Mouse (Mus musculus) liver, embryonic 15.5 days (tissue): Measurements from ENCODE around the gene Rxrb. TPM values are rescaled to one million over a fixed set of nuclear protein-coding genes. Genes with fewer than 3 reads are reported as not detected.

Source experiments
- microRNA counts: library from miRNA; unstranded; fragments of <30 nt; microRNA quantifications from one replicate; lab custom pipeline; 2016
- microRNA-seq: library from miRNA; unstranded; fragments of <30 nt; microRNA quantifications from one replicate; pipeline ENCODE4, GENCODE M21; 2016
- polyA plus RNA-seq: library from polyadenylated mRNA; unstranded; fragments of >200 nt; fragmentation: Nextera tagmentation; extraction: Ambion mirVana; gene quantifications from 2 replicates; pipeline ENCODE4 v1.2.1, GENCODE M21; 2015

Gene Rxrb
- polyA plus RNA-seq, 1 experiment from 2014 or later = 16.7 TPM

MicroRNAs encoded within 50 kb of the gene (microRNA counts, 519-probe panel; counts per million panel counts)
- not detected for microRNA mmu-miR-219 (lab: Ali Mortazavi, UCI)

Small RNAs within 50 kb of the gene (microRNA-seq; reads per million reads assigned to microRNA genes)
- gene Mir219a-1 (not detected), gene Mir219c (not detected)

Other genes starting within 250 kb of the Rxrb start
- 23.0 and 27.6 TPM in 2 replicates for gene Angptl4, start 250.0 kb upstream of the Rxrb start, polyA plus RNA-seq
- 10.4 and 12.8 TPM in 2 replicates for gene Kank3, start 221.3 kb upstream of the Rxrb start, polyA plus RNA-seq
- gene Rps28, start 207.2 kb upstream of the Rxrb start, polyA plus RNA-seq = 356 and 444 TPM in 2 replicates
- gene Ndufa7, start 207.2 kb upstream of the Rxrb start, polyA plus RNA-seq = 240 and 251 TPM in 2 replicates
- 14.4 and 14.7 TPM in 2 replicates for gene Cd320, start 188.7 kb upstream of the Rxrb start, polyA plus RNA-seq
- not detected in 2 replicates for gene Gm7029, start 158.0 kb upstream of the Rxrb start, polyA plus RNA-seq
- 7.5 and 8.3 TPM in 2 replicates for gene Kifc1, start 141.2 kb upstream of the Rxrb start, polyA plus RNA-seq
- gene Platr17, start 126.7 kb upstream of the Rxrb start, polyA plus RNA-seq = 0.35 and 0.38 TPM in 2 replicates
- 18.7 and 20.4 TPM in 2 replicates for gene Daxx, start 122.4 kb upstream of the Rxrb start, polyA plus RNA-seq
- gene Tapbp, start 115.9 kb upstream of the Rxrb start, polyA plus RNA-seq = 33.3 and 35.7 TPM in 2 replicates
- 8.2 and 9.8 TPM in 2 replicates for gene Zbtb22, start 115.9 kb upstream of the Rxrb start, polyA plus RNA-seq
- gene Rgl2, start 102.3 kb upstream of the Rxrb start, polyA plus RNA-seq = 8.2 and 10.2 TPM in 2 replicates
- gene Pfdn6, start 91.5 kb upstream of the Rxrb start, polyA plus RNA-seq = 89.6 and 96.8 TPM in 2 replicates
- gene Wdr46, start 91.2 kb upstream of the Rxrb start, polyA plus RNA-seq = 18.4 and 19.3 TPM in 2 replicates
- gene B3galt4, start 80.3 kb upstream of the Rxrb start, polyA plus RNA-seq = 2.4 and 2.5 TPM in 2 replicates
- gene Vps52, start 76.0 kb upstream of the Rxrb start, polyA plus RNA-seq = 23.3 and 24.6 TPM in 2 replicates
- gene Rps18, start 75.8 kb upstream of the Rxrb start, polyA plus RNA-seq = 939 and 1,010 TPM in 2 replicates
- gene H2-K1, start 31.5 kb upstream of the Rxrb start, polyA plus RNA-seq = 123 and 165 TPM in 2 replicates
- gene Ring1, start 7.1 kb upstream of the Rxrb start, polyA plus RNA-seq = 5.5 and 7.2 TPM in 2 replicates
- gene H2-Ke6, start 3.8 kb upstream of the Rxrb start, polyA plus RNA-seq = 30.7 and 37.0 TPM in 2 replicates
- 56.3 and 68.5 TPM in 2 replicates for gene Slc39a7, start 130 bp upstream of the Rxrb start, polyA plus RNA-seq
- 0.59 and 0.79 TPM in 2 replicates for gene Col11a2, start 7.6 kb downstream of the Rxrb start, polyA plus RNA-seq
- gene H2-Oa, start 60.5 kb downstream of the Rxrb start, polyA plus RNA-seq = 0.17 and 0.40 TPM in 2 replicates
- gene H2-DMa, start 87.7 kb downstream of the Rxrb start, polyA plus RNA-seq = 6.4 TPM in 2 replicates
- gene Brd2, start 90.8 kb downstream of the Rxrb start, polyA plus RNA-seq = 37.8 and 40.1 TPM in 2 replicates
- 0.54 and 1.0 TPM in 2 replicates for gene H2-DMb2, start 111.5 kb downstream of the Rxrb start, polyA plus RNA-seq
- gene H2-DMb1, start 121.3 kb downstream of the Rxrb start, polyA plus RNA-seq = 1.6 and 1.7 TPM in 2 replicates
- 4.2 and 4.8 TPM in 2 replicates for gene Tap1, start 155.7 kb downstream of the Rxrb start, polyA plus RNA-seq
- 10.6 and 11.2 TPM in 2 replicates for gene Psmb9, start 156.0 kb downstream of the Rxrb start, polyA plus RNA-seq
- 21.9 and 22.8 TPM in 2 replicates for gene Psmb8, start 165.9 kb downstream of the Rxrb start, polyA plus RNA-seq
- gene Tap2, start 171.7 kb downstream of the Rxrb start, polyA plus RNA-seq = 7.2 and 7.4 TPM in 2 replicates
- 0.31 and 0.51 TPM in 2 replicates for gene H2-Ob, start 207.1 kb downstream of the Rxrb start, polyA plus RNA-seq
- gene H2-Ab1, start 225.9 kb downstream of the Rxrb start, polyA plus RNA-seq = 6.6 and 9.3 TPM in 2 replicates